Mouse (Mus musculus): Measurements from ENCODE around the gene Cebpb.

The Cebpb gene

DNA sequence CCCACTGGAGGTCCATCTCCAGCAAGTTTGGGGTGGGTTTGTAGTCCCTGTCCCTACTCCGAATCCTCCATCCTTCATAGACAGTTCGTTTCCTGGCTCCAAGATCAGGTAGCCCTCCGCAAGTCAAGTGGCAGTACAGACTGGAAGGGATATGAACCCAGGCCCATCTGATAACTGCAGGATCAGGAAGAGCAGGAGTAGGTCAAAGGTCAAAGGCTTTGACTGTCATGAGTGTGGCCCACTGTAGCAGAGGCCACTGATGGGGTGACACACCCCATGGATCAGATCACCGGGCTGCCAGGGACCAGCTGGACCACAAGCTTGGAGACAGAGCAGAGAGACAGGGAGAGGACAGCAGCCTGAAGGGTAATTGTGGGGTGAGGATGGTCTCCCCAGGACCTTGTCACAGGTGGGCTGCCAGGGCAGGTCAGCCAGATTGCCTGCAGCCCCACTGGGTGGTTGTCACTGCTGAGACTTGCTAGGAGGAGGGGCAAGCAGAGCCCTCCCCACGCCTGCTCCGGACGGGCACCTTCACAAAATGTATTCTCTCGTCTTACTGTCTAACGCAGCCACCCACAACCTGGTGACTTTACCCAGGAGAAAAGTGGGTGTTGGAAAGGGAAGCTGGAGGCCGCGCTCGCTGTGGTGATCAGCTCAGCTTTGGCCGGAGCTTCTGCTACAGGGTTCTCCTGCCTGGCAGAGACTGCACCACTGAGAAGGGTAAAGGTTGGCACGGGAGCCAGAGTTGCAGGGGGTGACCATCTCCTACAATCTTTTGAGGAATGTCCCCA is 3.4 kb downstream of the Cebpb start:
- no peak for DNase-seq

DNA sequence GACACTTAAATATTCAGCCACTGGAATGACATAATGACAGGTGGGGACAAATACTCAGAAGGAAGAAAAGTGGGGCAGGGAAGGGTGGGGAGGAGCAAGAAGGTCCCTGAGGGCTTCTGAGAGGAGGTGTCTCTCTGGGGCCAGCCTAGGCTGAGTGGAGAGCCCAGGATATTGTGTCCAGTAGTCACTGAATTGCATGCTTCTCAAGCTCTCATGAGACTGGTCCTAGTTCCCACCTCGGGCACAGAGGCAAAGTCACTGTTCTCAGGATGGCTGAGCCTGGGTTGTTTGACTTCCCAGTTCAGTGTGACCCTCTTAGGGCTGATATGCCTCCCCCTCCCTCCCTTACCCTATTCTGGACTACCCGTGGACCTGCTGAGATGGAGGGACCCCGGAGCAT is 4.1 kb downstream of the Cebpb start:
- no peak for DNase-seq

DNA sequence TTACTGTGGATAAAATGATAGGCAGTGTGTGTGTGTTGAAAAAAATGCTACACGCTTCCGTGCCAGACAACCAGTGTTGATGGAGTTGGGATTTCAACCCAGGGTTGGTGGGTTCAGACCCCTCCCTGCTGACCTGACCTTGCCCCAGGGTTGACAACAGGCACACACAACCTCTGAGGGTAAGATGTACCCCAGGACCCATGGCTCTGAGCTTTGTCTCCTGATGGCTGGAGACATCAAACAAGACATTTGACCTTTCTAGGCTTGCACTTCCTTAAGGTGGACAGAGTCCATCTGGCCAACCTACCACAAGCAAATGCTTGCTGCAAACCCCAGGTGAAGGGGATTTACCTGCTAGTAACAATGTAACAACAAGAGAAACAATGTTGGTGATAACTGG is 4.8 kb downstream of the Cebpb start:
- DNase-seq: no peak

GRCm38 (mm10) chr2:167694244-167694643 is 5.5 kb downstream of the Cebpb start:
- DNase-seq: no peak

DNA sequence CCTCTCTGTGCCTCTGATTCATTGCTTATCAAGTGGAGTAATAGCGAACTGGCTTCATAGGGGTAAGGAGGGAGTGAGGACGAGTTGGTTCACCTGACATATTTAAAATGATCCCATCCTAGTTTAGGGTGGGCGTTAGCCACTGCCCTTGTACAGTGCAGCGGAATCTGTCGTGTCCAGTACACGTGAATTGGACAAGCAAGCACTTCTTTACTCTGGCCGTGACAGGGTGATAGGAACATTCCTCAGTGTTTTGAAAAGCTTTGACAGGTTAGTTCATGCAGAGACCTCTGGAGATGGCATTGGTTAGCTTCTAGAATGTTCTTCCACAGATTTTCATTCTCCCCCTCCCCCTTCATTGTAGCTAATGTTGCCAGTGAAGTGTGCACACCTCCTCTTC is 6.2 kb downstream of the Cebpb start:
- DNase-seq: no peak

DNA sequence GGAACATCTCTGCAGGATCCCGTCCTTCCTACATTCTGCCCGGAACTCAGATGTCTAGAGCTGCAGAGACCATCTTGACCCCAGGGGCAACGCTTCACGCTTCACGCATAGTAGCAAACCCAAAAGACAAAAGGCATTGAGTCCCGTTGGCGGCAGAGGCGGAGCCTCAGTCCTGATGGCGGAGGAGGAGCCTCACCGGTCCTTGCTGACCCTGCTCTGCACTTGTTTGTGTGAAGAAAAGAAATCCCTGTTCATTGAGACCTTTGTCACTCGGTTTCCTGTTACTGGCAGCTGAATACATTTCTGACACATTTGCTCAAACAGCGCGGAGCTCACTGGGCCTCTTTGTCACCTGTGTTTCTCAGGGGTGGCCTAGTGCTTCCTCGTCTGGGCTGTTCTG is 6.8 kb downstream of the Cebpb start:
- no peak for DNase-seq

DNA sequence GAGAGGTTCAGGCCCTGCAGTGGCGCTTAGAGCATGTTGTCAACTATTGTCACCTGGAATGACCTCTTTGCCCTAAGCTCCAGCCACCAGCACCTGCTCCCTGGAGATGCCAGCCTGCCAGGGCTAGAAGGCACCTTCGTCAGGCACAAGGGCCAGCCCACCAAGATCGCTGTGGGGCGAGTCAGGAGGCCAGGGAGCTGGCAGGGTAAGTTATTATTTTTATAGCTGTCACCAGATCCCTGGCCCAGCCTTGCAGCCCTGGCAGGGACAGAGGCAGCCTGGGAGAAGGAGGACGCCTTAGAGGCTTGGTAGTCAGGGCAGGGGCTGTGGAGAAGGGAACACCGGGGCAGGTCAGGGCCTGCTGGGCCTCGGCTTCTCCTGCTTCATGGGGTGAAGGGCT is 7.4 kb downstream of the Cebpb start:
- DNase-seq: no peak

DNA sequence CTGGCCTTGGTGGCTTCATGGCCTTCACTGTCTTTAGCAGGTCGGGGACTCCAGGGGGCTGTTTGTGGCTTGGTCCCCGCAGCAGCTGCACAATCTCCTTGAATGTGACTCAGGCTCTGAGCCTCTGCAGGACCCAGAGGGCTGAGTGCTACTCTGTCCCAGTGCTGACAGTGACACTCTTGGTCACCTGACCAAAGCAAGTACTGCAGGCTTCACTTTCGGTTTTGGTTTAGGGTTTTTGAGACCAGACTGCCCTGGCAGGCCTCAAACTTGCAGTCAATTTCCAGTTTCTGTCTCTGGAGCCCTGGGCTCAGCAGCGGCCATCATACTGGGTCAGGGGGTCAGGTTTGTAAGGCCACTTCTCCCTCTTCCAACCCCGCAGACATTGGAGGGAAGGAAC is 9.2 kb downstream of the Cebpb start:
- DNase-seq: peak; percentile 87

DNA sequence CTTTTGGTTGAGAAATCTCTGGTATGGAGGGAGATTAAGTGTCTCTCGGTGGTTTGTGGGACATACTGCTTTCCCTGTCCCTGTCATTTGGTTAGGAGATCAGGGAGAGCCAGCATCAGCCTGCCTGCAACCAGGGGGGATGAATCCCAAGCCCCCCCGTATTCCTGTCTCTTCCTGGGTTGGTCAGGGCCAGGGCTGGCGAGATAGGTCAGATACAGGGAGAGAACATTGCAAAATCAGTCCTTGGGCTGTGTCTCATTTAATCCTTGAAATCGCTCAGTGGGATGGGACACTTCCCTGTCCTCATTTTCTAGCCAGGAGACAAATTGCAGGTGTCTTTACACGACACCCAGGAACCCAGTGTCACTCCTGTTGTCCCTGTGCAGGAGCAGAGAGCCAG is 11.3 kb downstream of the Cebpb start:
- DNase-seq: no peak

DNA sequence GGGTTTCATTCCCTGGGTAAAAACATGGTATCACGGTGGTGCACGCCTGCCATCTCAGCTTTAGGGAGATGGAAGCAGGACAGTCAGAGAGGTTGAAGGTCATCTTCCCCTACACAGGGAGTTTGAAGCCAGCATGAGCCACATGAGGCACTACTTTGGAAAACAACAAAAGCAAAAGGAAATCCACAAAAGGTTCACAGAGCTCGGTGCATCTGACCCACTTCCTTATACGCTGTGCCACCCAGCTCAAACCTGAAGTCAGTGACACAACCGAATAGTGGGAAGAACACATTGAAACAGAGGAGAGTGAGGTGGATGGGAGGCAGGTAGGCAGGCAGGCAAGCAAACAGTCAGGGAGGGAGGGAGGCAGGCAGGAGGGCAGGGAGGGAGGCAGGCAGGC is 12.8 kb downstream of the Cebpb start:
- DNase-seq: no peak

DNA sequence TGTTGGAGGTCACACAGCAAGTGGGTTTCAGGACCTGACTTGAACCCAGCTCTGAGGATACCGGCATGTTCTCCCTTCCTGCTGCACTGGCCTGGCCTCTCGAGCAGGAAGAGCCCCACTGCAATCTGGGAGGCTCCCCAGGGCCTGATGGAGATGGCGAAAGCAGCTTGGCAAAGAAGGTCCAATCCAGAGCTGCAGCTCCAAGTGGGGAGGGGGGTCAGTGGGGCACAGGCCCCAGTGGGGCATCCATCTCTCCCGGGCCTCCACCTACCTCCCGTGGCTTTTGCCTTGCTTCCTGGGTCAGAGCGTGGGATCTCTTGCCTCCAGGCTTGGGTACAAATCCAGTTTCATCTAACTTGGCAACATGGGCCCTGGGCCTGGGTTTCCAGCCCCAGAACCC is 13.4 kb downstream of the Cebpb start:
- no peak for DNase-seq

DNA sequence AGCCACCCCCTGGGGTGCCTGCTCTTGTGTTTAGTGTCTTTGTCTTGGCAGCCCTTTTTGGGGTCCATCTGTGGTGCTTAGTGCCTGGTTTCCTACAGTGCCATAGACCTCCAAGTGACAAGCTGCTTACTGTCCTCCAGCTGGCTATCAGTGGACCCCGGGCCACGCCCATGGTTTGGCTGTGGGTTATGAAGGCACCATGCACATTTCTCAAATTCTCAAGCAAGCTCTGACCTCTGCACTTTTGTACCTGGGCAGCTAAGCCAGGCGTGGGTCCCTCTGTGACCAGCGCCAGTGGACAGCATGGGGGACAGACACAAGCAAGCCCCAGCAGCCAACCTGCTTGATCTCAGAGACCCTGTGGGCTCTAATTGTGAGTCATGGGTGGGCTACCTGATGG is 15.7 kb downstream of the Cebpb start:
- no peak for DNase-seq

DNA sequence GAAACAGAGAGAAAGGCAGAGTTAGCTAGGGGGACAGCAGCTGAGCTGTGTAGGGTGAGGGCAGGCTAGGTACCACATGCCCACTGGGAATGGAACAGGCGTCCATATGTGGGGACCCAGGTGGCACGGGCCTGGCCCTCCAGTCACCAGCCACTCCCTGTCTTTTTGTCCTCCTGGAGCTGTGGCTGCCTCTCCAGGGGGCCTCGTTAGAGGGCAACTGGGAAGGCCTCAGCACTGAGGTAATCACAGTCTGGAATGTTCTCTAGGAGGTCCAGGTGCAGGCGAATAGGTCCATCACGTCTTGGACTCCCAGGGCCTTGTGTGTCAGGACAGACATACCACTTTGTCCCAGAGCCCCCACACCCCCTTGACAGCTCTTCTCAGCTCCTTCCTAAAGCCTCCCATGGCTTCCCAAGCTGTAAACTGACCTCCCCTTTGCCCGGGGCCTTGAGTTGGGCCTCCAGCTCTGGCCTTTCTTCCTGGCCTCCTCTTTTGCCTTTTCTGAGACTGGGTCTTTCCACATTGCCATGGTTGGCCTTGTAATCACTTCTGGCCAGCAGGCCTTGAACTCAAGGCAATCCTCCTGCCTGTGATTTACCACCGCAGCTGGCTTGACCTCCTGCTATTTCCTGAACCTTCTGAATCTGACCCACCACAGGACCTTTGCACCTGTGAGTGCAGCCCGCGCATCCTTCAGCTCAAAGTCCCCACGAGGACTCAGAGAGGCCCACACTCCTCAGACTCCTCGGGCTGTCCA is 17.6 kb downstream of the Cebpb start:
- DNase-seq: no peak

- no peak for DNase-seq
Observed at GRCm38 (mm10) chr2:167708373-167708772, 19.7 kb downstream of the Cebpb start.

GRCm38 (mm10) chr2:167709969-167710368 is 21.3 kb downstream of the Cebpb start:
- DNase-seq: no peak

- DNase-seq: peak; percentile 57
Observed at GRCm38 (mm10) chr2:167710574-167710973, 21.9 kb downstream of the Cebpb start.

DNA sequence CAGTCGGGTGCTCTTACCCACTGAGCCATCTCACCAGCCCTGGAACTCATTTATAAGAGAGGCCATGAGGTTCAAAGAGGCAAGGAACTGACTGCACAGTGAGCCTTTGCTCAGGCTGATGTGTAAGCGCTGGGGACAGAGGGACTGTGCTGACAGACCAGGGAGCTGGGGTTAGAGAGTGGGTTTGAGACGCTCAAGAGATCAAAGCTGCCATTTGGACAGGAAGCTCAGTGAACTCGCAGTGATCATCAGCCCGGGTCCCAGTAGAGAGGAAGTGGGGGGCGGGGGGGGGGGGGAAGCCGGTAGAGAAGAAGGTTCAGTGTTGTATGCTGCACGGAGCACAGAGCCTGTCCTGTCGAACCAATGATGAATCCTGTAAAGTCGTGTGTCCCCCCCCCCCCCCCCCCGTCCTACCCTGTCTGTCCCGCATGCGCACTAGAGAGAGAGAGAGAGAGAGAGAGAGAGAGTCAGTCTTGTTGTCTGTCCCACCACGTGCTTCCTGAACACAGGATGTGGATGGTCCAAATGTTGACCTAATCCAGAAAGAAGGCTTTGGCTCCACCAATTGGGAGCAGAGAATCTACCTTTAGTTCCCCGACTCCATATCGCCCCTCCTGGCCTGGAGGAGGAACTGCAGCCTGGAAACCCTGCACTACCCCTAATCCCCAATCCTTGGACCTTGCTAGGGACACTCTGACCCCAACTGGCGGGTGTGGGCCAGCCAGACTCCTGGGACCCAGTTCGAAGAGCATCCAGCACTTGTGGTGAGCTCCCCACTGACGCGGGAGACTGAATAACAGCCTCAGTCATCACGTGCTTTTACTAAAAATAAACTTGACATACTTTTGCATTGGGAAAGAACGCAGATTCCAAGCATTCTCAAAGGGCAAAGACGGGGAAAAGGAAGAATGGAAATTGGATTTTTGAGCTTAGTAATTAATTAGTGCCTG is 24.4 kb downstream of the Cebpb start:
- DNase-seq: peak; percentile 68

GRCm38 (mm10) chr2:167714298-167714697 is 25.6 kb downstream of the Cebpb start:
- DNase-seq: peak; percentile 33

DNA sequence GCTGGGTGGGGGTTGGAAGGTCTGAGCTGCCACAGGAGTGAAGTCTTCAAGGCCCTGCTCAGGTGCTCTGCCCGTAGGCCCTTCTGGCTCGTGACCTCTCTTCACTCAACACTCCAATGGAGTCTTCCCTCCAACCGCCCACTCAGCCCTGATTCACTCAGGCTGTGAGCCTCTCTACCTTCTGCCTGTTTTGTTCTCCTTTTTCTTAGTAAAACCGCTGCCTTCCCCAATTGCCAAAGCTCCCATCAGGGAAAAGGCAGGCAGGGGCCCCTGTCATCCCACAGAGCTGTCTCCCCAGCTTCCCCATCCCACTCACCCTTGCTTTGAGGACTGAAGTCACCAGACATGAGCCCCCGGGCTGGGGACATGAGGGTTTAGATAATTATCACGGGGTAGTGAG is 26.3 kb downstream of the Cebpb start:
- peak; percentile 60 for DNase-seq

DNA sequence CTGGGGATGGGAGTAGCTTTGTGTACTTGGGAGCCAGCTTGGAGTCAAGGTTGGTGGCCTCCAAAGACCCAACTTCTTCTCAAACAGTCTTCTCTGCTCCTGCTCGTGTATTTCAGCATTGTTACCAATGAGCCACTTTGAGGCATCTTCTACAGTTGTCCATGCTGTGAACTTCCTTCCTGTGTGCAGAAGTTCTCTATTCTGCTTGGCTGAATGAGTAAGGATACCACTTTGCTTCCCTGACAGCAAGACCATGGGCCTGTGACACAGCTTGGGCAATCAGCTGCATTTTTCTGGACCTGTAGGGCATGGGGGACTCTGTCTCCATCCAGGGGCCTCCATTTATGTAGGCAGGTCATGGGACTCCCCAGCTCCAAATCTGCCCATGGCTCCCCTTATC is 28.5 kb downstream of the Cebpb start:
- no peak for DNase-seq

DNA sequence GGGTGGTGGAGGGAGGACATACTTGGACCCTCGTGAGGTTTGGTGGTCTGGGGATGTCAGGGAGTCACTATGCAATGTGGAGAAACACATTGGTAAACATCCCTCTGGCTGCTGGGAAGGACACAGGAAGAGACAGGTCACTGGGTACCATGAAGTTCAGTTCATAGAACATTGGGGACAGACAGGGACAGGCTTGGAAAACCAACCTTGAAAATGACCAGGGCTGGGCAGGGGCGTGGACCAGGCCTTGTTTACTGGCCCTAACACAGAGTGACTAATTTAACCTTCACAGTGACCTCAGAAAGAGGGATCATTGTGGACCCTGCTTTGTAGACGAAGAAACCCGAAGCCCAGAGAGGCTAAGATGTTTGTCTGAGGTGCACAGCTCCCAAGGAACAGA is 30.8 kb downstream of the Cebpb start:
- DNase-seq: no peak

- no peak for DNase-seq
Observed at GRCm38 (mm10) chr2:167721159-167721882, 32.6 kb downstream of the Cebpb start.

DNA sequence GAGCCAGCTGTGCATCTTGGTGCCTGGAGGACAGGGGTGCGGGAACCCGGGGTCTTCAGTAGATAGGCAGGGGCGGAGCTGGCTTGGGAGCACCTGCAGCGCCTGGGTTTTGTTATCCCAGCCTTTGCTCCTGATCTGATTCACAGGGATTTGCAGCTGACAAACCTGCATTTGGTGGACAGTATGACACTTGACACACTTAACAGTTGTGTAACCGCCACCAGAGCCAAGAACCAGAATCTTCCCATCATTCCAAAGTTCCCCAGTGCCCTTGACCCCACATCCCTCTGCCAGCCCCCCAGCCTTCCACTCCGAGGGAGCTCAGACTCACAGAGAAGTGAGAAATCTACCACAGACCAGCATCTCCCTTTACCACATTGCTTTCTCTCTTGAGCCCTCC is 33.8 kb downstream of the Cebpb start:
- no peak for DNase-seq

All from lung, postnatal 36 days (tissue).